Mouse (Mus musculus): ENCODE data around the gene Aff3.

Aff3 gene

DNA sequence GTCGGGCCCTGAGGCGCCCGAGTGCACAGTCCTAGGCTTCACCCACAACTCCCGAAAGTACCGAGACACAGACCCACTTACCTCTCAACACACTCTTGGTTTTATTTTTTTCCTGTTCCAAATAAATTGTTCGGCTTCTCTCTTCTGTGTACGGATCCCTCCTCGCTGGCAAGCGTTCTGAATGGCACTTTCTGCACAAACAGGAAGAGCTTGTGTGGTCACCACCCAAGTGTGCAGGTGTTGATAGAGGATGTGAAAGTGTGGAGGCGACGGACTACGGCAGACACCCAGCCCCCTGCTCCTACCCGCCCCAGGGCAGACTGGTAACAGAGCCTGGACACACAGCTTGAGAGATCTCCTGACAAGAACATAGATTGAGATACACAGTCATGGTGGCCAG, at the start of gene Aff3:
Gene Aff3, minus strand, starts transcription at position 179 of the 400 bp plus-strand sequence.
- DNase-seq (ENCODE audit: low spot score in 2 of 2) = no peak

GRCm38 (mm10) chr1:38700646-38701045, 35.9 kb upstream of the Aff3 start:
- no peak for DNase-seq (ENCODE audit: low spot score in 2 of 2)

GRCm38 (mm10) chr1:38699244-38699643, 34.5 kb upstream of the Aff3 start:
- DNase-seq (ENCODE audit: low spot score in 2 of 2) = no peak

DNA sequence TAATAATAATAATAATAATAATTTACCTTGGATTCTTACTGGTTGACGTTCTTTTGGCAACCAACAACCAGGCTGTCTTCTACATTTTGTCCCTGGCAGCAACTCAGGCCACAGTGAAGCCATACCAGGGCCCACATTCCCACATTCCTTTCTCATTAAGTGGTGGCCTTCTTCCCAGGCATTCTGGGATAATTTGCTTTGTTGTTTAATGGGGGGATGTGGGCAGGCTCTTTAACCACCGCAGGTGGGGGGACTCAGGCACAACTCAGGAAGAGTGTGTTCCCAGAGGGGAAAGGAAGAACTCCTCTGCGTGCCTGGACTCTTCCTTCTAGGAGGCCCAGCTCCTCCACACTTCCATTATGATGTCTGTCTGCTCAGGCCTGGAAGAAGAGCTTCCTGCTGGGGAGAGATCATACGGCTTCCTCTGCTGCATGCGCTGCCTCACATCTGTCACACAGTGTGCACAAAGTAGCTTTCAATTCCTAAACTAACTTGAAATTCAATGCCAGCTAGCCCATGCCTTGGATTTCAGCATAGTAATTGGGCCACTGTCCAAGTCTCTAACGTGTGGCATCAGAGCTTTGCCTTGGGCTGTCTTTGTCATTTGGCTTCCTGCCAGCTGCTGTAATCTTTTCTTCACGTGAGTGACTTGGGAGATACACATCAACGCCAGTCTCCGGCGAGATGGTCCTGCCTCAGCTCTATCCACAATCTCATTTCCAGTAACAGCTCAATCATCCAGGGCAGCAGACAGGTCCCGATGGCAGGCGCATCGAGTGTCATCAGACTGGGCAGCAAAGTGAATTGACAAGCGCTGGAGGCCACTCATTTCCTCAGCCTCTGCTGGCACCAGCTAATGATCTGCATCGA, 31.3 kb upstream of the Aff3 start:
- no peak for DNase-seq (ENCODE audit: low spot score in 2 of 2)

- no peak for DNase-seq (ENCODE audit: low spot score in 2 of 2)
These were observed 30.5 kb upstream of the Aff3 start for GRCm38 (mm10) chr1:38695089-38695811.

DNA sequence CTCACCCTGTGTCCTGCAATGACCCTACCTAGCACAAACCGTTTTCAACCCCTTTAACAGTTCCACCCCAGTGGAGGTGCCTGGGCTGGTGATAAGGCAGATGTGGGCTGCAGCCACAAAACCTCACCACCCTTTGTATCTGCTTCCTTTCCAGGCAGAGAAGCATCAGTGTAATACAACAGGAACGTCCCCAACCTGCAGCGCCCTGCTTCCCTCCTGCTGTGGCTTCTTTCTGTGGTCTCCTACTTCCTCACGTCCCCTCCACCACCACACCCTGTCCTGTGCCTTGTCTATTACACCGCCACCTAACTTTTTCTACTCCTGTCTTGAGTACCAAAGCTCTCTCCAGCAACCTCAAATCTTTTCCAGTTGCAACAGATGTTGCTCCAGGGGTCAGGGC, 29.4 kb upstream of the Aff3 start:
- DNase-seq (ENCODE audit: low spot score in 2 of 2) = no peak

GRCm38 (mm10) chr1:38690471-38690870, 25.7 kb upstream of the Aff3 start:
- DNase-seq (ENCODE audit: low spot score in 2 of 2) = no peak

DNA sequence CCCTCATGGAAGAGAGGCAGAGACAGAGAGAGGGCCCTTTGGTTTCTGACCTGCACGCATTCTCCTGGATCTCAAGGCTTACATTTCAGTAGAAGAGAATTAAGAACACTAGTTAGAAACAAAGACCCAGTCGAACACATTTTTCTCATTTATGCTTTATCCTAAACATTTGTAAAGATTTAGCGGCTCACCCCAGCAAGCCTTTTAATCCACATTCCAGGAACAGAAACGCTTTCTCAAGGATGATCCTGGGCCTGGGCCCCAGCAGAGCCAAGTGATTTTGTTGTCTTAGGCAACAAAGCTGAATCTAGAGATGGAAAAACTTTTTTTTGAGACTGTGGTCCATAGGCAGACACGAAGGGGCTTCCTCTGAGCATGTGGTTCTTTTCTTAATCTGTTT, 23.5 kb upstream of the Aff3 start:
- no peak for DNase-seq (ENCODE audit: low spot score in 2 of 2)

DNA sequence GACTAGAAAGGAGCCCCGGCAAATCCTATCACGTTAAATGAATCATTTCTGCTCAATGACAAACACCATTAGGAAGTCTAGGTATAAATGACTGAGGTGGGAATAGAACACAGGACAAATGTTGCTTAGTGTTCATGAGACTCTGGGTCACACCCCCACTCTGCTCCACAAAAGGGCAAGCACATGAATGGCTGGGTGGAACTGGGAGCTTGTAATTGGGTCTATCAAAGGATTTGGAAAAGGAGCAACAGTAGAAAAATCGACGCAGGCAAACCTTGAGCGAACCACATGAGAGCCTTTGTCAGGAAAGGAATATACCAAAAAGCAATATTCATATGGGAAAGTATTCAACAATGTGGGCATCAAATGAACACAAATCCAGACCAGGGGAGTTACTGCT, 21.0 kb upstream of the Aff3 start:
- DNase-seq (ENCODE audit: low spot score in 2 of 2) = no peak

DNA sequence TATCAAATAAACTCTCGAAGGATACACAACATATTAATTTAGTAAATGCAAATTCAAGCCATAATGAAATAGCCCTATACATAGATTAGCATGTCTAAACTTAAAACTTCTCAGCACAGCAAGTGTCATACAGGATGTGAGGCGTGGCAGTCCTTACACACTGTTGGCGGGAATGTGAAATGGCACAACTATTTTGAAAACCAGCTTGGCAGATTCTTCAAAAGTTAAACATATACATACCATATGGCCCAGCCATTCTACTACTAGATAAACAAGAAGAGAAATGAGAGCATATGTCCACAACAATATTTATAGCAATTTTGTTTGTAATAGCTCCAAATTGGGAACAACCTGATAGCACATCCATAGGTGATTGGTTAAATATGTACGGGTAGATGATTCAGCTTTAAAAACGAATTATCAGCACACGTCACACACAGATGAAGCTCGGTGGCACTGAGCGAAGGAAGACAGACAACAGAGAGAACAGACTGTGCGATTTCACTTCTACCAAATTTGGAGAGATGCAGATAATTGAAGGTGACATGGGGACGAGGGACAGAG, 18.5 kb upstream of the Aff3 start:
- no peak for DNase-seq (ENCODE audit: low spot score in 2 of 2)

- no peak for DNase-seq (ENCODE audit: low spot score in 2 of 2)
These were observed 15.1 kb upstream of the Aff3 start for GRCm38 (mm10) chr1:38679890-38680289.

- no peak for DNase-seq (ENCODE audit: low spot score in 2 of 2)
These were observed 7.0 kb upstream of the Aff3 start for GRCm38 (mm10) chr1:38671756-38672155.

- no peak for DNase-seq (ENCODE audit: low spot score in 2 of 2)
These were observed 6.3 kb upstream of the Aff3 start for GRCm38 (mm10) chr1:38671019-38671418.

- no peak for DNase-seq (ENCODE audit: low spot score in 2 of 2)
These were observed 3.6 kb upstream of the Aff3 start for GRCm38 (mm10) chr1:38668327-38668726.

DNA sequence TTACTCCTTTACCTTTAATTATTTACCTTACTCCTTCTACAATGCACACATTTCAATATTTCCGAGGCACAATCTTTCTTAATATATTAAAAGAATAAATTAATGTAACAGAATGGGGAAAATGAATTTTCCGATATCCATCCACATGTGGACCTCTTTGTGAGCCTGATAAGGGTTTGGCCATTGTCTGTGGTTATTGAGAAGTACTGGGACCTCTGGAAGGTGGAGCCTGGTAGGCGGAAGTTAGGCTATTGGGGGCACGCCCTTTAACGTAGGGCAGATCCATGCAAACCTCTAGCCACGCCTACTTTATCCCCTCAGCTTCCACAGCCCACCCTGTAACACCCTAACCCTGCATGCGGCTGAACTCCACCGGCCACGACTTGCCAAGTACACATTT, 3.1 kb upstream of the Aff3 start:
- DNase-seq (ENCODE audit: low spot score in 2 of 2) = no peak

- DNase-seq (ENCODE audit: low spot score in 2 of 2) = no peak
These were observed 2.0 kb upstream of the Aff3 start for GRCm38 (mm10) chr1:38666766-38667118.

GRCm38 (mm10) chr1:38666111-38666765, 1.5 kb upstream of the Aff3 start:
- DNase-seq (ENCODE audit: low spot score in 2 of 2) = no peak

GRCm38 (mm10) chr1:38665611-38666010, 856 bp upstream of the Aff3 start:
- no peak for DNase-seq (ENCODE audit: low spot score in 2 of 2)

DNA sequence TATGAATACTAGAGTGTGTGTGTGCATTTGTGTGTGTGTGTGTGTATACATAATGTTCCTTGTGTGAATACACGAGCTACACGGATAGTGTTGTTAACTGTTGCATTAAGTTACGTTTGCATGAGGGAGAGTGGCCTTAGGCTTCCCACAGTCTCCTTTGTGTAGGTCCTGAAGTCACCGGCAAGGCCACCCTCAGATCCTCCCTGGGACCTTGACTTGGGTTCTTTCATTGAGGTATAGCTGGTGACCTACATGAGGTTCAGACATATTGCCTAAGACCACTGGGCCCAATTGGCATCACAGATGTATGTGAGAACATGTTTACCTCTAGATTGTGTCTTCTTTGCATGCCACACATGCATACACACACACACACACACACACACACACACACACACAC, 494 bp downstream of the Aff3 start:
- no peak for DNase-seq (ENCODE audit: low spot score in 2 of 2)

DNA sequence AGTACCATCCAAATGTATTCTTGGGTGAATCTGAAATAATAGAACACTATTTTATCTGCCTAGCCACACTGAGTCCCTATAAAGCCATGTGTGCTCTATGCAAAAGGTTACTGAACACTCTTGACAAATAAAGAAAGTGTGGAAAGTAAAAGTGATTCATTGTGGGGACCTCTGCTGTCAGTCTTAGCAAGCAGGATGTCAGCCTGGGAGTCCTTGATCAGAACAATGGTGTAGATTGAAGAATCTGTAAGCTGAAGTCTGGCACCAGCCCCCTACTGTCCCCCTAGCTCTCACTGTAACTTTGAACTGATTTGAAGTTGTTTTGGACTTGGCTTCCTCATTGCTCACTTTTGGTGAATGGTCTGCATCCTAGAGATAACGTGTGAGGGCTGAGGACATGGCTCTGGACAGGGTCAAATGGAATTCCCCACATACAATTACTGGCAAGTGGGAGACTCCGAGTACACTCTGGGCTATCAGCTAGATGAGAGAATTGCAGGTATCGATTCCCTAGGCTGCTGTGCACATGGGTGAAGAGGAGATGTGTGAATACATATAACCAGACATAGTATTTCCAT, 2.0 kb downstream of the Aff3 start:
- DNase-seq (ENCODE audit: low spot score in 2 of 2) = no peak

DNA sequence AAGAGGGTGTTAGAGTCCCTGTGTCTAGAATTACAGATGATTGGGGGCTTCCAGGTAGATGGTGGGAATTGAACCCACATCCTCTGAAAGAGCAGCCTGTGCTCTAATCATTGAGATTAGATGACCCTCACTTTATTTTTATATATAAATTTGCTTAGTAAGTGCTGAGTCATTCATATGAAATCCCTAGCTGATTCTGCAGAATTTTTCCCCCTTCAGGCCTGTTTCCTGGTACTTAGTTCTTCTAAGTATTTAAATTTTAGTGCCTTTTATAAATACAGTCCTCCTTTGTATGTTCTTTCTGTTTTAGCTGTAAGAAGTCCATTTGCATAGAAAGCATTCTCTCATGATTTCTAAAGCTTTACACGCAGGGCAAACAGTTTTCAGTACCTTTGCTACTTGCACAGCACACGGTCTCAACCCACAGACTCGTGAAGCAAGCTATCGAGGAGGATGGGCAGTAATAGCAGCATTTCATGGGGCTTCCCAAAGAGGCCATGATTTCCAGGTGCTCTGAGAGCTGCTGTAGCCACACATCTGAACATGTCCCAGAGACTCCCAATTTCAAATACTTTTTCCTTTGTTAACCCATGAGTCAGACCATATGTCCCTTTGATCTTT, 5.7 kb downstream of the Aff3 start:
- DNase-seq (ENCODE audit: low spot score in 2 of 2) = no peak

DNA sequence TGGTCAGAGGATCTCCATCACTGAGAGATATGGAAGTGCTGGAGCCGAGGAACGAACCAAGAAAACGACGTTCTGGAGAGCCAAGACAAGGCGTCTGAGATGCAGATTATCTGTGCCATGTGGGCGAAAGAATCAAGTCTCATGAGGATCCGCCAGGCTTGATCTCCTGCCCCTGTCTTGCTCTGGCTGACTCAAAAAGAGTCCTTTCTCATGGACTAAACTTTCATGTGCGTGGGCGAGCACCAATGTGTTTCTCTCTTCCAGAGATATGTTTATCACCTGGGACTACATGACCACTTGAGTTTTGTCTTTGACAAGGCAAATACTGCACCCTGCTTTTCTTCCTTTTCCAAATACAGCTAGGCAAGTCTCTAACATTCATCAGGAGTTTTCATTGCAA, 6.4 kb downstream of the Aff3 start:
- DNase-seq (ENCODE audit: low spot score in 2 of 2) = no peak
